27 mouse cellular contexts compared by ENCODE assay signal in genomic region chr6:51947661-51948060, GRCm38 (mm10).
"Had no signal": no experiment of that assay in that cellular context is flagged by ENCODE, and none has a peak within 500 bp of the region (broad histone marks: within the 10 kb centered on the region; RNA-seq: fewer than 3 reads in every experiment).

No protein-coding gene starts in this region.

- H3K36me3 ChIP-seq: embryonic facial prominence, embryonic 10.5 days; embryonic facial prominence, embryonic 12.5 days; embryonic facial prominence, embryonic 13.5 days; embryonic facial prominence, embryonic 15.5 days; forebrain, embryonic 10.5 days; forebrain, embryonic 12.5 days; forebrain, embryonic 15.5 days had no signal

- H3K4me3 ChIP-seq: embryonic facial prominence, embryonic 10.5 days; embryonic facial prominence, embryonic 12.5 days; embryonic facial prominence, embryonic 13.5 days; embryonic facial prominence, embryonic 15.5 days; erythroblast, embryonic 14.5 days; forebrain, embryonic 10.5 days; forebrain, embryonic 12.5 days; forebrain, embryonic 13.5 days; forebrain, embryonic 15.5 days; gastrocnemius, adult 2 months; heart, adult 2 months had no signal

- H3K27me3 ChIP-seq: embryonic facial prominence, embryonic 12.5 days; embryonic facial prominence, embryonic 13.5 days; embryonic facial prominence, embryonic 15.5 days; forebrain, embryonic 15.5 days had no signal

- H3K9ac ChIP-seq: embryonic facial prominence, embryonic 12.5 days; embryonic facial prominence, embryonic 13.5 days; embryonic facial prominence, embryonic 15.5 days; forebrain, embryonic 12.5 days; forebrain, embryonic 13.5 days; forebrain, embryonic 15.5 days; forebrain, postnatal 0 days had no signal

- DNase-seq: cerebellum, adult 9-10 months; cerebellum, adult 9-11 months; cerebellum, postnatal 10 days; cerebellum, postnatal 14 days; cerebellum, postnatal 25 days; cerebellum, postnatal 36 days; embryo, embryonic 11 days; forebrain, postnatal 0 days; gastrocnemius, adult 2 months; gastrocnemius, postnatal 10 days; gastrocnemius, postnatal 14 days; gastrocnemius, postnatal 25 days; gastrocnemius, postnatal 36 days; heart, adult 11 months; heart, adult 18-20 months; heart, adult 2 months had no signal

- H3K9me3 ChIP-seq: embryonic facial prominence, embryonic 10.5 days; embryonic facial prominence, embryonic 12.5 days; embryonic facial prominence, embryonic 13.5 days; embryonic facial prominence, embryonic 15.5 days; forebrain, embryonic 10.5 days; forebrain, embryonic 12.5 days; forebrain, embryonic 13.5 days; forebrain, embryonic 15.5 days had no signal

- H3K27ac ChIP-seq: embryonic facial prominence, embryonic 10.5 days; embryonic facial prominence, embryonic 12.5 days; embryonic facial prominence, embryonic 13.5 days; embryonic facial prominence, embryonic 15.5 days; forebrain, embryonic 10.5 days; forebrain, embryonic 12.5 days; forebrain, embryonic 13.5 days; forebrain, embryonic 15.5 days; gastrocnemius, adult 2 months; heart, adult 2 months had no signal

- H3K4me2 ChIP-seq: embryonic facial prominence, embryonic 12.5 days; embryonic facial prominence, embryonic 13.5 days; embryonic facial prominence, embryonic 15.5 days; forebrain, embryonic 12.5 days; forebrain, embryonic 13.5 days; forebrain, embryonic 15.5 days had no signal

- H3K4me1 ChIP-seq: embryonic facial prominence, embryonic 10.5 days; embryonic facial prominence, embryonic 12.5 days; embryonic facial prominence, embryonic 13.5 days; embryonic facial prominence, embryonic 15.5 days; forebrain, embryonic 10.5 days; forebrain, embryonic 12.5 days; forebrain, embryonic 13.5 days had no signal

- ATAC-seq: forebrain, embryonic 13.5 days; forebrain, embryonic 14.5 days; forebrain, embryonic 15.5 days; forebrain, embryonic 16.5 days; forebrain, postnatal 0 days had no signal
